Mouse (Mus musculus): Measurements from ENCODE around the gene Syn2. TPM values are rescaled to one million over a fixed set of nuclear protein-coding genes. Genes with fewer than 3 reads are reported as not detected.

The Syn2 gene
- total RNA-seq, 2 experiments from 2014 or later, result 445 to 453 TPM

DNA sequence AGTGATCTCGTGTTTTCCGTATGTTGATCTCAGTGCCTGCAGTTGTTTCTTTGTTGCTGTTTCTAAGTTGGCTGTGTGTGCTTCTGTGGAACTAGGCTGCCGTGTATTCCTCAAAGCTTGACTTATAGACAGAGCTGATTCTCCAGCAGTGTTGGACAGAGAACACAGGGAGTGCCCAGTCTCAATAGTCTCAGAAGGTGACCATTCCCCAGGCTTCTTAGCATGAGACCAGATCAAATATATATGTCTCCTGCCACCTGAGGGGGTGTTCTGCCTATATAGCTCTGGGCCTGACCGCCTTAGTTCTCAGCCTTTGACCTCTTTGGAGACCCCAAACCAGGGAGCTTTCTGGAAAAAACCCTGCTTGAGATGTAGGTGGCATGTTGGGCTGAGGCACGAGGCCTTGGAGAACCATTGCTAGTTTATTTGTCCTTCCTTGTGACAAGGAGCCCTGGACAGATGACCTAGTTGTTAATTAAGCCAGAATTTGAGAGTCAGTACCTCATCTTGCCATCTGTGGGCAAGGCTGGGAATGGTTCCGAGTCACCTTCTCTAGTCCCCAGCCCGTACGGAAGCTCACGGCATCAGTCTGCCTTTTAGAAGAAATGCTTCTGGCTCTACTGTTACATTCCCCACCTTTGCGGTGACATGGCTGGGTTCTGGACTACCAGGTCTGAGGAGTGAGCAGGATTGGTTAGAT is 140.6 kb downstream of the Syn2 start:
- Histone ChIP-seq H3K4me3 (no peak overlapping the region), H3K27ac (no peak overlapping the region)
- no peak for DNase-seq (ENCODE audit: extremely low spot score in 1 of 2, low spot score in 2 of 2)
- intact Hi-C loops (cut with DNase I), result no loop called here
- no peak for TF ChIP-seq CTCF (IDR thresholded peaks at IDR 0.05)

DNA sequence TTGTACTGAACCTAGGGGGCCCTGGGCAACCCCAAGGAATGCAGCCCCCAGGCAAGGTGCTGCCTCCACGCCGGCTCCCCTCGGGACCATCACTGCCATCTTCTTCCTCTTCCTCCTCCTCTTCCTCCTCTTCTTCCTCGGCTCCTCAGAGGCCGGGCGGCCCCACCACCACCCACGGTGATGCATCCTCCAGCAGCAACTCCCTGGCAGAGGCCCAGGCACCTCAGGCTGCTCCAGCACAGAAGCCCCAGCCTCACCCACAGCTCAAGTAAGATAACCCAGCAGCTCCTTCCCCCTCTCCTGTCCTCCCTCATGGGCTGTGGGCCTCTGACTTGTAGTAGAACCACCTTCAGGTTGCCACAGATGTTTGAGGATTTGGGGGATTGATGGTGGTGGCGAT is 143.4 kb downstream of the Syn2 start:
- TF ChIP-seq CTCF (IDR thresholded peaks at IDR 0.05), result no peak
- Histone ChIP-seq H3K4me3 (no peak overlapping the region), H3K27ac (peak overlapping the region; percentile 25; the same call in 1 of the 2 replicates)
- peak in 1 of 2 experiments; percentile 36 for DNase-seq (ENCODE audit: extremely low spot score in 1 of 2, low spot score in 2 of 2)
- intact Hi-C loops (cut with DNase I), result no loop called here

DNA sequence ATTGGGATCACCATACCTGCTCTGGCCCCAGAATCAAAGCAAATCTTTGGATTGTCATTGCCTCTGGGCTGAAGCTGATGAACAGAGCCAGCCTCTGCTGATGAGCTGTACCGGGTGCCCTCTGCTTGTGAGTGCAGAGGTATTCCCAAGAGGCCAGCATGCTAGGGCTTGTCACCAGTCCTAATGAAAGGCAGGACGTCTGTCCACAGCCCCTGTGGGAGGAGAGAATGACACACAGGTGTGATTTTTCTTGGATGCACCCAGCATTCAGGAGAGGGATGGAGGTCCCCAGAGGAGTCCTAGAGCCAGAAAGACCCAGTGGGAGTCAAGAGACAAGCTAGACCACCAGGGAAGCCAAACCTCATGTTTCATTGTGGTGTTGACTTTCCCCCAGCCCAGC is 144.9 kb downstream of the Syn2 start:
- intact Hi-C loops (cut with DNase I), result no loop called here
- TF ChIP-seq CTCF (IDR thresholded peaks at IDR 0.05), result no peak
- DNase-seq (ENCODE audit: extremely low spot score in 1 of 2, low spot score in 2 of 2), result peak in 1 of 2 experiments; percentile 7
- H3K4me3 ChIP-seq, result no peak overlapping the region
- H3K27ac ChIP-seq, result no peak overlapping the region

DNA sequence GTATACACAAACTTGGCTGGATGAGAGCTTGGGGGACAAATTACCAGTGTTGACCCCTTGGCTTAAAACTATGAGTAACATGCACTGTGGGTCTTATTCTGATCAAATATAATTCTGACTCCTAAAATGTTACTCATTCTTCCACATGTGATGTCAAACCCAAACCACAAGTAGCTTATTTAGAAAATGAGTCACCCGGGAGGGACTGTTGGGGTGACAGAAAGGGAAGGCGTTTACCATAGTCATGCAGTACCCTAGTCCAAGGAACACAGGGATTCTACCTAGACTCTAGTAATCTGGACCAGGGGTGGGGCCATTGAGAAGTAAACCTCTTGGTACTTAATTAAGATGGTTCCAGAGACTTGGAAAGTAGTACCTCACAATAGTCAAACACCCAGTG is 149.5 kb downstream of the Syn2 start:
- intact Hi-C loops (cut with DNase I), result no loop called here
- TF ChIP-seq CTCF (IDR thresholded peaks at IDR 0.05), result no peak
- no peak overlapping the region for H3K4me3 ChIP-seq
- peak in 1 of 2 experiments; percentile 10 for DNase-seq (ENCODE audit: extremely low spot score in 1 of 2, low spot score in 2 of 2)
- no peak overlapping the region for H3K27ac ChIP-seq

DNA sequence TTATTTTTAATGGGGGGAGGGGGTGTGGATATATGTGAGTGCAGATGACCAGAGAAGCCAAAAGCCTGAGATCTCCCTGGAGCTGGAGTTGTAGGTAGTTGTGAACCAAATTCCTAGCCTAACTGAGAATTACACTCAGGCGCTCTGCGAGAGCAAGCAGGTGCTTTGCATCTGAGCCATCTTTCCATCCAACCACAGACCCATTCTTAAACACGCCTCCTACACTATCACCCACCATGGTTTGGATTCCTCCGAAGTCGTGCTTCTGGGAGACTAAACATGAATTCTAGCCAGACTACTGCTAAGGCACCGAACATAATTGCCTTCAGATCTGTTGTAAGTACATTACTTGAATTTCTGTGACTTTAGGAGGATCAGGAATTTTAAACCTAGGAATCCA is 151.7 kb downstream of the Syn2 start:
- H3K4me3 ChIP-seq, result no peak overlapping the region
- no peak for TF ChIP-seq CTCF (IDR thresholded peaks at IDR 0.05)
- H3K27ac ChIP-seq, result peak overlapping the region; percentile 30
- intact Hi-C loops (cut with DNase I), result loop anchor here (5.0 kb wide), 2 partner anchors 36 to 76 kb away; partner anchors contain the start of gene Pparg
- no peak for DNase-seq (ENCODE audit: extremely low spot score in 1 of 2, low spot score in 2 of 2)

DNA sequence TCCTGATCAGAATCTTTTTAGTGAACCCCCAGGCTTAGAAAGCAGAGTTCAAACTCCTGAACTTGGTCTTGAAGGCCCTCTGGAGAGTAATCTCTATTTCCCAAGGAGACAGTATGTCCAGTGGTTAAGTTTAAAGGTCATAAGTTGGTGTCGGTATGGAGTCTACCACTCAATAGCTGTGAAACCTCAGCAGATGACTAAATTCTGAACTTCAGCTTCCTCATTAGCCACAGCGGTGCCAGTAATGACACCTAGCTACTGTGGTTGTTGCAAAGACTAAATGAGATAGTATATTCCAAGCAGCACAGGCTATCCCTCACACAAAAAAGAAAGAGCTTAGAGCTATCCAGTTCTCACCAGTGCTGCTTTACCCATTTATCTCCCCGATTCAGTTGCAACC is 153.5 kb downstream of the Syn2 start:
- Histone ChIP-seq H3K4me3 (no peak overlapping the region), H3K27ac (no peak overlapping the region)
- TF ChIP-seq CTCF (IDR thresholded peaks at IDR 0.05), result no peak
- no peak for DNase-seq (ENCODE audit: extremely low spot score in 1 of 2, low spot score in 2 of 2)
- intact Hi-C loops (cut with DNase I), result loop anchor here (5.0 kb wide), 2 partner anchors 34 to 74 kb away; partner anchors contain the start of gene Pparg

DNA sequence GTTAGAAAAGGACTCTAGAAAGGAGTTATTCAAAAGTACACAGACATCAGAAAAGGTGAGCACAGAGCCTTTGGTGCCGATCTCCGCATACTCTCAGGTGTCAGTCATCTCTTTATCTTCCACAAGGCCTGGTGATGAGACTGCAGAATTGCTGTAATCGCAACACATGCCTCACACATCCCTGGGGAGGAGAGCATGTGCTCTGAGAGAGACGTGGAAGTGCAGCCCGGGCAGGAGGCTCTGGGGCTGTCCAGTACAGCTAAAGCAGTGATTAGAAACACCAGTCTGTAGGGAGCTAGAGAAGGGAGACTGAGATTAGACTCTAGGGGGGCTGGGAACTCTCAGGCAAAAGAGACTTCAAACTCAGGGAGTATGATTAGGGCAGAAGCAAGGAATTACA is 155.9 kb downstream of the Syn2 start:
- intact Hi-C loops (cut with DNase I), result no loop called here

DNA sequence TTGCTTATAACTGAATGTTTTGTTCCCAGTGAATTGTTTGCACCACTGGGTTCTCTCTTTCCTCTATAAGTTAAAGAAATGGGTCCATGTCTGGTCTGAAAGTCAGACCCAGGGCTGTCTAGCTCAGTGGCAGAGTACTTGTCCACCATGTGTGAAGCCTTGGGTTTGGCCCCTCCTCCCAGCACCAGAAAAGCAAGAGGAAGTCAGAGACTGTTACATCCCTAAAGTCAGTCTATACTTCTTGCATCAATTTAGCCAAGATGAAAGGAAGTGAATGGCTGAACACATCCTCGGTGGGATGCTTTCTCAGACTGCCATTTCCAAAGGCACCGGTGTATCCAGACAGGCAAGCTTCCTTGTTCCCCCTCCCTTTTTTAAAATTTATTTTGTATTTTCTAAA is 156.4 kb downstream of the Syn2 start:
- intact Hi-C loops (cut with DNase I), result no loop called here
- H3K4me3 ChIP-seq, result no peak overlapping the region
- TF ChIP-seq CTCF (IDR thresholded peaks at IDR 0.05), result no peak
- peak overlapping the region; percentile 76 for H3K27ac ChIP-seq
- DNase-seq (ENCODE audit: extremely low spot score in 1 of 2, low spot score in 2 of 2), result no peak

More for the DNA sequence above, 155.9 kb downstream of the Syn2 start:
- TF ChIP-seq CTCF (IDR thresholded peaks at IDR 0.05), result no peak
- no peak overlapping the region for H3K4me3 ChIP-seq
- DNase-seq (ENCODE audit: extremely low spot score in 1 of 2, low spot score in 2 of 2), result no peak
- H3K27ac ChIP-seq, result no peak overlapping the region

DNA sequence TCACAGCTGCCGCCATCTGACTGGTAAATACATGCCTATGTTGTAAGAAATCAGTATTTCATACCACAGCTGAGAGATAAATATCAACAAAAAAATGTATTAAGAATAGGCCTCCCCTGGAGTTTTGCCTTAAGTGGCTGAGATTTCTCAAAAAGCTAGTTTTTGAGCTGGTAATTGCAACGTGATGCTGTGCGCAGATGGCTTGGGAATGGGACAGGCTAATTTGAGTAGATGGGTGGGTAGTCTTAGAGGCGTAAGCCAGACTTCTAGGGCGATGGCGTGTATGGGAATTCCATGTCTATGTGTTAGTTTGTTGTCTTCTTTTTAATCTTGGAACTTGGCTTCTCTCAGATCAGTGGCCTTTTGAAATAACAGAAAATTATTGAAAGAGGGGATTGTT is 157.1 kb downstream of the Syn2 start:
- Histone ChIP-seq H3K4me3 (no peak overlapping the region), H3K27ac (peak overlapping the region; percentile 80)
- intact Hi-C loops (cut with DNase I), result loop anchor here (2.0 kb wide), 1 partner anchor 21 kb away; no protein-coding TSS in a partner anchor
- TF ChIP-seq CTCF (IDR thresholded peaks at IDR 0.05), result no peak
- DNase-seq (ENCODE audit: extremely low spot score in 1 of 2, low spot score in 2 of 2), result no peak

DNA sequence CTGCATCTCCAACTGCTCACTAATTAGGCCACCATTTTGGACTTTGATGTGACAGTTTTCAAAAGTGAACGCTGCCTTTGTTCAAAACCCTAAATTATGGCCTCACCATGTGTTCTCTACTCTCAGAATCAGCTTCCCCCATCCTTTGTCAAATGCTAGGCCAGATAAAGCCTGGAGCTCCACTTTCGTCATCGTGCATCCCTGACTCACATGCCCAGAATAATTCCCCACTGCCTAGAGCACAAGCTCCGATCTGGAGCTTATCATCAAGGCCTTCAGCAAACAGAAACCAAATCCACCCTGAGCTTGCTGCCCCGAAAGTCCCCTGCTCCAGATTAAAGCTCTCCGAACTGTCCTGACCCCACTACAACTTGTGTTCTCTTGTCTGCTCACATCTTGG is 157.9 kb downstream of the Syn2 start:
- peak overlapping the region; percentile 80 for H3K27ac ChIP-seq
- DNase-seq (ENCODE audit: extremely low spot score in 1 of 2, low spot score in 2 of 2), result no peak
- no peak for TF ChIP-seq CTCF (IDR thresholded peaks at IDR 0.05)
- intact Hi-C loops (cut with DNase I), result loop anchor here (2.0 kb wide), 1 partner anchor 20 kb away; no protein-coding TSS in a partner anchor
- no peak overlapping the region for H3K4me3 ChIP-seq

DNA sequence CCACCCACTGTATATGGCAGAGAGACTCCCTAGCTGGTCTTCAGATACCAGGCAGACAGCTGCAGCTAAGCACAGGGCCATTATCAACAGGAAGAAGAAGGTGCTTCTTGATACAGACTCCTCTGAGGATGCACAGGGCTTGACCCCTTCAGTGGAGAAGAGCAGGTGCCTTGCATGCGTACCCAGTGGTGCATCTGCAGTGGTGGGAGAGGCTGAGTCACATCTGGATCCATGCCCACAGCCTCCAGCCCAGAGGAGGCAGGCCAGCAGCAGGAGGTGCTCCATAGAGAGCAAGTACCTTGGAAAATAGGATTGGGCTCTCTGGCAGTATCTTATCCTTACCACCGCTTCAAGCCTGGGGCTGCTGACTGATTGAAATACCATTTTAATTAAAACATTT is 159.2 kb downstream of the Syn2 start:
- intact Hi-C loops (cut with DNase I), result loop anchor here (2.0 kb wide), 1 partner anchor 19 kb away; no protein-coding TSS in a partner anchor
- no peak for DNase-seq (ENCODE audit: extremely low spot score in 1 of 2, low spot score in 2 of 2)
- Histone ChIP-seq H3K27ac (peak overlapping the region; percentile 45), H3K4me3 (no peak overlapping the region)
- TF ChIP-seq CTCF (IDR thresholded peaks at IDR 0.05), result no peak

DNA sequence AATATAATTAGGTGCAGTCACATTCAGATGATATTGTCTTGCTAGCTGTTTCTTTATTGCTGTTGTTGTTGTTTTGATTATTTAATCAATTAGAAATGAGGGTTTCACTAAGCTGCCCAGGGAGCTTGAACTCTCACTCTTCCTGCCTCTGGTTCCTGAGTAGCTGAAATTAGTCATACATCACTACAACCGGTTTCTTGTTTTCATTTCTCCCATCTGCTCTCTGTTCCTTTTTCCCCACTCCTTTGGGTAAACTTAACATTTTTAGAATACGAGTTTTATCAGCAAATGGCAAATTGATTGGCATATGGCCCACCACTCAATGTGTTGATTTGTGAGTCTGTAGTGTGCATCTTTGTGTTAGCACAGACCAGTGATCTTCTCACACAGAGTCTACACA is 172.4 kb downstream of the Syn2 start:
- DNase-seq (ENCODE audit: extremely low spot score in 1 of 2, low spot score in 2 of 2), result no peak
- no peak overlapping the region for H3K4me3 ChIP-seq
- intact Hi-C loops (cut with DNase I), result no loop called here
- no peak for TF ChIP-seq CTCF (IDR thresholded peaks at IDR 0.05)
- no peak overlapping the region for H3K27ac ChIP-seq

DNA sequence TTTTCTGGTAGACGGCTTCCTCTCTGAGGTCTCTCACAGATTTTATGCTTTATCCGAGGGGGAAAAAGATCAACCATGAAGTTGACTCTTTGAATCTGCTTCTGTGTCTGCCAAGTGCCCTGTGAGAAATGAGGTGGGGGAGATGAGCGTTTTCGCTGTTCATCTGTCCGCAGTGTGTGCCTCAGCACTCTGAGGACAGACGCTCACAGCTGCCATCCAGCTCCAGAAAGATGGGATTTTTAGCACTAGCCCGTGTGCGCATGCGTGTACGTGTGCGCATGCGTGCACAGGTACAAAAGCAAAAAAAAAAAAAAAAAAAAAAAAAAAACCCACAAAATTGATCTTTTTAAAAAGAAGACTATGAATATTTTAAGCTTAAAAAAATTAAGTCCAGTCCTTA is 178.1 kb downstream of the Syn2 start:
- TF ChIP-seq CTCF (IDR thresholded peaks at IDR 0.05), result no peak
- DNase-seq (ENCODE audit: extremely low spot score in 1 of 2, low spot score in 2 of 2), result no peak
- Histone ChIP-seq H3K4me3 (no peak overlapping the region), H3K27ac (peak overlapping the region; percentile 80; the same call in 1 of the 2 replicates)
- intact Hi-C loops (cut with DNase I), result loop anchor here (2.0 kb wide), 1 partner anchor 20 kb away; no protein-coding TSS in a partner anchor
